Mouse (Mus musculus) brown adipose tissue, adult 24 weeks (tissue): ENCODE data around the gene Phactr4. TPM values are rescaled to one million over a fixed set of nuclear protein-coding genes. Genes with fewer than 3 reads are reported as not detected.
A peak's percentile ranks its signal among the peaks of the same experiment; 100 is the strongest.

Experiments
- H3K27ac ChIP-seq: fragments of 200-500 bp; replicated peaks from 2 replicates; pipeline ENCODE4 v1.5.1; 2012; ENCODE audit warnings: low read depth, mild to moderate bottlenecking, low read length
- H3K4me1 ChIP-seq: fragments of 200-500 bp; 2 replicates; pipeline ENCODE4 v1.6.1; 2012; ENCODE audit warnings: low read length, mixed read lengths; ENCODE audit not compliant: control insufficient read depth, insufficient read depth, insufficient read length
- H3K4me3 ChIP-seq: fragments of 200-500 bp; 2 replicates; pipeline ENCODE4 v1.5.1; 2012; ENCODE audit warnings: low read depth, mild to moderate bottlenecking, low read length, moderate library complexity; ENCODE audit not compliant: insufficient read depth
- polyA plus RNA-seq: library from polyadenylated mRNA; stranded (reverse); fragments of >200 nt; gene quantifications from 2 replicates; pipeline ENCODE4 v1.2.4, GENCODE M21; 2012; ENCODE audit not compliant: missing spikeins, insufficient read depth, insufficient read length

The Phactr4 gene
- 5.9 and 11.6 TPM in 2 replicates for polyA plus RNA-seq

DNA sequence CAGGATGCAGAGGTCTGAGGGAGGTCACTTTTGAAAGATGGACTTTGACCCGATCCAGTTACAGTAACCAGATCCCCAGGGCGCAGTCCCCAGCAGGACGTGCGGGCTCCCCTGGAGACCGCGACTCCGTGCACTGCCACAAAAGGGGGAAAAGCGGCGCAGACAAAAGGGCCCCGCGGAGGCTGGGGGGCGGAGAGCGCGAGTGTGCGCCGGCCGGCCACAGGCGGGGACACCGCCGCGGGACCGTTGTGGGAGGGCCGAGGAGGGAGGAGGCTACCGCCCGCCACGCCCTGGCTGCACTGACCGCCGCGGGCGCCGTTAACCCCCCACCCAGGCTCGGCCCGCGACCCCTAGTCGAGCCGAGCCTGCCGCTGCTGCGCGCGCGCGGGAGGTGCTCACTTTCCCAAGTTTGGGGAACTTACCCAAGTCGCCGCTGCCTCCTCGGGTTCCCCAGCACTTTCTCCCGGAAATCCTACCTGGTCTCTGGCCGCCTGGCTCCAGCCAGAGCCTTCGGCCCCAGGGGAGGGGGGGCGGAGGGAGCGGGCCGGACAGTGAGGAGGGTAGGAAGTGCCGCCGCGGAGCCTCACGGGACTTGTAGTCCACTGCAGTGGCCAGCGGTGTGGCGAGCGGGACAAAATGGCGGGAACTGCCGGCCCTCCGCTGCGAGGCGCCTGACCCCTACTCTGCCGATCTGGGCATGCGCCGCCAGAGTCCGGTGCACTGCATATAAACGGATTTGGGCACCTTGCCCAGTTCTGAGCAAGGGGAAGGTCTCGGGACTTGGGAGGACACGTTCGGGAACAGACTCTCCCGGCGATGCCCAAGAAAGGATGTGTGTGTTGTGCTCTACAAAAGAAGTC, at the start of gene Phactr4:
TSS of gene Phactr4 (minus strand) at position 567 of the 860 bp plus-strand sequence.
- Histone ChIP-seq H3K4me3 (peak within 1 kb of the TSS; percentile 92), H3K4me1 (no peaks in the 10 kb centered on the region), H3K27ac (peak within 1 kb of the TSS; percentile 91)

DNA sequence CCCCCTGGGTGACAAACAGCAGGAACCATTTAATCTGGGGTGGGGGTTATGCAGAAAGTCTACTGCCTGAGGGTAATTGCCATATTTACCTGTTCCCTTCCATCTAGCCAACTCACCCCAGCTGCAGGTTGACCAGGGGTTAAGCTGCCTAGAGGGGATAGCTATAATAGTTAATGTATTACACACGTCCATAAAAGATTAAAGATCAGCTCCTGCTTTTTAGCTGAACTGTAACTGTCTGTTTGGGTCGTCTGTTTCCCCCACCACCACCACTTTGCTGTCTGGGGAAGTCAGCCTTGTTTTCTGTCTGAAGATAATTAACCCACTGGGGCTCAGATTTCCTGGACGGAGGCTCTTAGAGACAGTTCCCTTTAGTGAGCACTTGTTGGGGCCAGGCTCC, 47.6 kb upstream of the Phactr4 start:
- H3K4me3 ChIP-seq: no peak overlapping the region
- no peaks in the 10 kb centered on the region for H3K4me1 ChIP-seq
- H3K27ac ChIP-seq: no peak overlapping the region

DNA sequence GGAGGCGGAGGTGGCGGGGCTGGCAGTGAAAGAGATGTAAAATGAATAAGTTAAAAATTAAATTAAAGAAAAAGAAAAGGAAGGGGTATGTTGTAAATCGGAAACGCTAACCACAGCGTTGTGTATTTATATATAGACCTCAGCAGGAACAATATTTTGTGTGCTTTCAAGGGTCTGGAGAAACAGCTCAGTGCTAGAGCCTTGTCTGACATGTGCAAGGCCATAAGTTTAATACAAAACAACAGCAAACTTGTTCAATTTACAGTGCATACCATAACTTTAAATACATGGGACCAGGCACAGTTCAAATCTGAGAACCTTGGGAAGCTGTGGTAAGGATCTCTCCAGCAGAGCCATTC, 41.9 kb upstream of the Phactr4 start:
- Histone ChIP-seq H3K4me3 (peak overlapping the region; percentile 83), H3K27ac (no peak overlapping the region), H3K4me1 (peaks cover 3% of the 10 kb centered on the region; the same call in 1 of the 2 replicates)

DNA sequence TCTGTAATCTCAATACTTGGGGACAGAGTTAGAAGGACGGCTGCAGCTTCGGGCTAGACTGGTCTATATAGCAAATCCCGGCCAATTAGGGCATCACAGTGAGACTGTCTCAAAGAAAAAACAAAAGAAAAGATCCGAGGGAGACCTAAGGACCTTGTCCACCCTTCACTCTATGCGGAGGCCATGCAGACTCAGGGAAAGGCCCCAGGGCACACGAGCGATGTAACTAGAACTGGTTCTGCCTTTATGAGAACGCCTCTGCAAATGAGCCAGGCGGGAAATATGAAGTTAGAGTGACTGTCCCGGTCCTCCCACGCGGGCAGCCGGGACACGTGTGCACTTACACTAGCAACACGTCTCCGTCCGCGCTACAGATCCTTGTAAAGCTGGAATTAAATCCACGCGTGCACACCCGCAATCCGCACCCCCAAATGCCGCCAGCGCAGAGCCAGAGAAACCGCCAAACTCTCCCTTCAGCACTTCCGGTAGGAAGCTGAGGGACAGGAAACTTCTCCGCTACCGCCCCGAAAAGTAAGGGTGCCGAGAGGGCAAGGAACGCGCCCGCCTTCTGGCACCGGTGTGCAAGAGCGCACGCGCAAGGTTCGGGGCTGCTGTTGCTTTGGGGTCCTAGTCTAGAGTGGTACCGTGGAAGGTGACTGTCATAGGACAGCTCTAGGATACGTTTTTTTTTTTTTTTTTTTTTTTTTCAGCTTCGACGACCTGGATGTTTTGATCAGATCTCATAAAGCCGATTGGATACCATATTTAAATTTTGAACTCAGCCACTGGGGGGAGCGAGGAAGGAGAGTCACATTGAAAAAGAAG, 41.4 kb upstream of the Phactr4 start, which contains the start of gene Med18:
TSS of gene Med18 (minus strand) at position 492 of the 825 bp plus-strand sequence.
- peak within 1 kb of the TSS; percentile 83 for H3K4me3 ChIP-seq
- peak within 1 kb of the TSS; percentile 70 for H3K27ac ChIP-seq
- peaks cover 3% of the 10 kb centered on the region; the same call in 1 of the 2 replicates for H3K4me1 ChIP-seq

DNA sequence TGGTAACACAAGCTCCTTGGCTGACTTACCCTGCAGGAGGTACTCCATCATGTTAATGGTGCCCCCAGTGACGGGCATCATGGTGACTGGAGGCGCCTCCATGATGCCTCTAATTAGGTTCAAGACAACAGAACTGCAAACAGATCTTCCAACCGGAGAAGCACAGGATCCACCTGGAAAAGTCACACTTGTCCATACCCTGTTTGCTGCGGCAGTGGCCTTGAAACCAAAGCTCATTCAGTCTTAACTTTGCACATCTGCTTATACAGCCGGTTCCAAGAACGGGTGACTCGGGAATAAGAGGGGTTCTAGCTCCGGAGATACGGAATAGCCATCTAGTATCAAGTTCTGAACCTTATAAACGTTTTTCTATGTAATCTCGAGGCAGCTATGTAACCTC, 40.5 kb upstream of the Phactr4 start:
- peaks cover 3% of the 10 kb centered on the region; the same call in 1 of the 2 replicates for H3K4me1 ChIP-seq
- H3K4me3 ChIP-seq: peak overlapping the region; percentile 83
- no peak overlapping the region for H3K27ac ChIP-seq

DNA sequence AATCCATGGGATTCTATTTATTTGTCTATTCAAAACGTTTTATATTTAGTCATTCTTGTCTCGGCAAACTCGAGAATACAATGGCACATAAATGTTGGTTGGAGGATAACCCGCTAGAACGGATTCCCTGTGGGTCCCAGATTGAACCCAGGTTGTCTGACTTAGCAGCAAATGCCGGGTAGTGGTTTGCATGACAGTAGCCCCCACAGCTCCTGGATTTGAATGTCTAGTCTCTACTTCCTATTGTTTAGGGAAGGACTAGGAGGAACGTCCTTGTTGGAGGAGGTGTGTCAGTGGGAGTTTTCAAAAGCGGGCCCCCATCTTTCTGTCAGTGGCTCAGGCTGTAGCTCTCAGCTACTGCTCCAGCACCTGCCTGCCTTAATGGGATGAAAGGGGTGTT, 37.9 kb upstream of the Phactr4 start:
- H3K27ac ChIP-seq: no peak overlapping the region
- H3K4me1 ChIP-seq: peaks cover 3% of the 10 kb centered on the region; the same call in 1 of the 2 replicates
- H3K4me3 ChIP-seq: no peak overlapping the region

DNA sequence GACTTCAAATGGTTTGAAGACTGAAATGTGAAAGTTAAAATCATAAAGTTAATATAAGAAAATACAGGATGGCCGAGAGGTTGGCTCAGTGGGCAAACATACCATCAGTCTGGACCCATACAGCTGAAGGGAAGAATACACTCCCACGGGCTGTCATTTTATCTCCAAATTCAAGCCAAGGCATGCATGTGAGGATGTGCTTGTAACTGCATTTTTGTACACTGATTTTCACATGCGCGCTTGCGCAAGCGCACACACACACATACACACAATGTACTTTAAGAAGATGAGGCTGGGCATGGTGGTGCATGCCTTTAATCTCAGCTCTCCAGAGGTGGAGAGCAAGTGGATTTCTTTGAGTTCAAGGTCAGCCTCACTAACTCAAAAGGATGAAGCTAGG, 33.3 kb upstream of the Phactr4 start:
- no peak overlapping the region for H3K4me3 ChIP-seq
- H3K27ac ChIP-seq: no peak overlapping the region
- no peaks in the 10 kb centered on the region for H3K4me1 ChIP-seq

DNA sequence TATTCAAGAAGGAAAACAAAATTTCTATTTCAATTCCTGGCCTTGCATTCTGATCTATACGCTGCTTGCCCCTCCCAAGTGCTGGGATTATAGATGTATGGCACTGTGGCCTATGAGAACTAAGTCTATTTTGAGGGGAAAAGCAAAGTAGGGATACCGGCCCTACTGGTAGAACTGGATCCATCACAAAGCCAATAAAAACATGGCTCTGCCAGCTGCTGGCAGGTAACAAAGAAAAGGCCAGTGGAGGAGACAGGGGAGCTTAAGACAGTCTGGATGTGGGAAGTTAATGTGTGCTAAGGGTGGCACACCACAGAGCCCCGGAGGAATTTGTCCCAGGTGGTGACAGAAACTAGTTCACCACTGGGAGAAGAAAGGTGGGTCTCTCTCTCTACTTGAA, 32.9 kb upstream of the Phactr4 start:
- H3K4me1 ChIP-seq: no peaks in the 10 kb centered on the region
- no peak overlapping the region for H3K4me3 ChIP-seq
- H3K27ac ChIP-seq: no peak overlapping the region

DNA sequence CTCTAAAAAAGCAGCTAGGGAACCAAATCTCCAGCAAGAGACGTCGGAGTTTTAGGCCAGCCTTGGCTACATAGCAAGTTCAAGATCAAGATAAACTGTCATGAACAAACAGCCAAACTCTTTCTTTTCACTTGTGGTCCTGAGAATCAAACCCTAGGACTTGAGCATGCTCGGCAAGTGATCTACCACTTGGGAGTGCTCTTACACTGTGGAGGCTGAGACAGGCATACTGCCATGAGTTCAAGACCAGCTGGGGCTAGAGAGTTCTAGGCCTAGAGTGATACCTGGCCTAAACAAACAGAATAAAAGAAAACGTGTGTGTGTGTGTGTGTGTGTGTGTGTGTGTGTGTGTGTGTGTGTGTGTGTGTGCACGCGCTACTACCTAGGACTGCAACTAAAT, 31.9 kb upstream of the Phactr4 start:
- H3K4me3 ChIP-seq: no peak overlapping the region
- H3K4me1 ChIP-seq: no peaks in the 10 kb centered on the region
- no peak overlapping the region for H3K27ac ChIP-seq

DNA sequence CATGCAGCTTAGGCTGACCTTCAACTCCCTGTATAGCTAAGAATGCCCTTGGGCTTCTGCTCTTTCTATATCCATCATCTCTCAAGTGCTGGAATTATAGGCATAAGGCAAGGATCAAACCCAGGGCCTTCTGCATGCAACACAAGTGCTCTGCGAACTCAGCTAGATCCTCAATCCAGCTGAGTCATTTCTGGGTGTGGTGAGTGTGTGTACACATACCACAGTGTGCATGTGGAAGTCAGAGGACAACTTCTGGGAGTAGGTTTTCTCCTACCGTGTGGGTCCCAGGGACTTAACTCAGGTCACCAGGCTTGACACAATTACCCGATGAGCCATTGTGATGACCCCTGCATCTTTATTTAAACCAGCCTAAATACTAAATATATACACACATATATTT, 27.5 kb upstream of the Phactr4 start:
- Histone ChIP-seq H3K4me3 (no peak overlapping the region), H3K27ac (no peak overlapping the region), H3K4me1 (no peaks in the 10 kb centered on the region)

DNA sequence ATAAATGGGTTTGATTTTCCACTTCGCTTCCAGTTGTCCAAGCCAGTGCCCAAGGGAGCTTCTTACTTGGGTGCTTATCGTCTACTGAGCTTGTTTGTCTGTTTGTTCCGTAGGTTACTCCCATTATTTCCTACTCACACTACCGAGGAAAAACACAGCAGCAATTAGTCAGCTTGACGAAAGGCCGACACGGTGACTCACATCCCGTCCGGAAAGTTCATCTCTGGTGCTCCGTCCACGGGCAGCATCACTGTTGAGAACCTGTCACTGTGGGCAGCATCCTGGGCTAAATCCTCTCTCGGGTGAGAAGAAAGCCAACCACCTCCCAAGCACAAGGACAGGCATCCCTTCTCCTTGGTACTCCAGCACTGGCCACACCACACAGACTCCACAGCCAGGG, 23.8 kb upstream of the Phactr4 start:
- no peak overlapping the region for H3K27ac ChIP-seq
- H3K4me3 ChIP-seq: no peak overlapping the region
- no peaks in the 10 kb centered on the region for H3K4me1 ChIP-seq

DNA sequence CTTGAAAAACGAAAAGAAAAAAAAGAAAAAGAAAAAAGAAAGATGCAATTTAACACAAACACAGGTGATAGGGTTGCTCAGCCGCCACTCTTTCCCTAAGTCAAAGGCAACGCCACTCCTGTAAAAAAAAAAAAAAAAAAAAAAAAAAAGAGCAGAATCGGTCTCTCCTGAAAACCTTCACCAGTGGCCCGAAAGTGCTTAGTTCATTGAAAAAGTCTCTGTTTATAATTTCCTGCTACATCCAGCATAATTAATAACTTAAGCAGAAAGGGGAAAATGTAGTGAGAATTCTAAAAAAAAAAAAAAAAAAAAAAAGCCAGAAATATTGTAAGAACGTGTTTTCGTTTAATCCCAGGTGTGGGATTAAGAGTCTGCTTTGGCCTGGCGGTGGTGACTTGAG, 22.2 kb upstream of the Phactr4 start:
- H3K27ac ChIP-seq: no peak overlapping the region
- no peak overlapping the region for H3K4me3 ChIP-seq
- no peaks in the 10 kb centered on the region for H3K4me1 ChIP-seq

DNA sequence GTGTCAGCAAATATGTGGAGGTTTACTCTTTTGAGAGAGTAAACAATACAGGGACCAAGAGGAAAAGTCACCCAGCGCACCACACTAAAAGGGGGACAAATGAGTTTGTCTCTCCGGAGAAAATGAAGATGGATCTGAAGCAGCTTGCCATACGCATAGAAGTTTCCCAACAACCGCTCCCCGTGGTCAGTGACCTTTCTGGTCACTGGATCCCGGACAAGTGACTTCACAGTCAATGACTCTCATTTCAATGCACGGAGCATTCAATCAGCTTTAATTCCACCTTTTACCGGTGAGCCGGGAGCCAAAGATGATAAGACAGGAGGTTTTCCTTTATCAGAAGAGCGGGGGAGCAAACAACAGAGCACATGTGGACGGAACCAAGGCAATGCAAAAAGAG, 15.6 kb upstream of the Phactr4 start:
- no peak overlapping the region for H3K4me3 ChIP-seq

DNA sequence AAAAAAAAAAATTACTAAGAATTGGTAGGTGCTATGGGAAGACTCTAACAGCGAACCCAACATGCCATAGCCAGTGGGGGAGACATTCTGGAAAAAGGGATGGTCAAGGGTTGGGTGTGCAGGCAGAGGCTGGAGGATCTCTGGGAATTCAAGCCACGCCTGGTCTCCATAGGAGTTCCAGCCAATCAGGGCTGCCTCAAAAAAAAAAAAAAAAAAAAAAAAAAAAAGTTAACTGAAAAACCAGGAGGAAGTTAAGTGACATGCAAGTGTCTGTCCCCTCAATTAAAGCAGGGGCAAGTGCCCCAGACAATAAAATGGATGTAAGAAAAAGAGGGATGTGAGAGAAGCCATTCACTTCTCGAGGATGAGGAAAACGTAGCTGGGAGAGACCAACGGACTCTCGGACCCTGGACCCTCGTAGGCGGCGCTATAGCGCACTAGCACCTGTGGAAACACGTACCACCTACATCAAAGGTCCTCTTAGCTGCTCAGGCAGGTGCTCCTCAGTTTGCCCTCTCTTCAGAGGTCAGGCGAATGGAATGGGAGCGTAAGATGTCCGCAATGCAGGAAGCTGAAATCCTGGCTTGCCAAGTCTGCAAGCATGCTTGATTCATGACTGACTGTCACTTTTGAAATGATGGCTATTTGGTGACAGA, 10.6 kb upstream of the Phactr4 start:
- no peak overlapping the region for H3K27ac ChIP-seq
- H3K4me3 ChIP-seq: no peak overlapping the region
- no peaks in the 10 kb centered on the region for H3K4me1 ChIP-seq

More for the DNA sequence above, 15.6 kb upstream of the Phactr4 start:
- Histone ChIP-seq H3K4me1 (no peaks in the 10 kb centered on the region), H3K27ac (no peak overlapping the region)

DNA sequence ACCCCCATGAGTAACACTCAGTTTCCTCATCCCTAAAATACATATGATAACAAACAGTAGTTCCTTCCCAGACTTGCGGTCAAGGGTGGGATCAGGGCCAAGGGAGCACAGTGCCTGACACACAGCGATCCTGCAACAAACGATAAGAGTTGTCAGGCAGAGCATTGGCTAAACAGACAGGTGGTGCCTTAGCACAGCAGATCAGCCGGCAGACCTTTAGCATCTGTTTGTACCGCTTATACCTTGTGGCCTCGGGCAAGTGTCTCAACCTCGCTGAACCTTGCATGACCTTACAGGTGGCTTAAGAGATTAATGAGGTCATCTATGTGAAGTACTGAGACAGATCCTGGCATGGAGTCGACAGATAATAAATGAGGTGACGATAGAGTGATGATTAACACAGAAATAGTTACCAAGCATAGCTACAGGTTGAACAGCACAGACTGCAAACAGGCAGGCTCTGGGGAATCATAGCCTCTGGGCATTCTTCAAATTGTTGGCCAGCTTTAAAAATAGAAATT, 5.8 kb upstream of the Phactr4 start:
- no peaks in the 10 kb centered on the region for H3K4me1 ChIP-seq
- no peak overlapping the region for H3K27ac ChIP-seq
- no peak overlapping the region for H3K4me3 ChIP-seq
